Mouse (Mus musculus) cerebellum, adult 11-12 months (tissue): Measurements from ENCODE around the gene Rbpms2.
"Not testable (repeated sequence)": the region's sequence is repeated elsewhere in the genome, so short reads cannot be mapped to it uniquely, and the experiment has no call there.

Source experiments
- DNase-seq: peaks from one replicate; pipeline ENCODE4 v3.0.0; 2022

Rbpms2 gene

GRCm38 (mm10) chr9:65661493-65661892 lies 32.0 kb downstream of the Rbpms2 start:
- DNase-seq, result no peak

DNA sequence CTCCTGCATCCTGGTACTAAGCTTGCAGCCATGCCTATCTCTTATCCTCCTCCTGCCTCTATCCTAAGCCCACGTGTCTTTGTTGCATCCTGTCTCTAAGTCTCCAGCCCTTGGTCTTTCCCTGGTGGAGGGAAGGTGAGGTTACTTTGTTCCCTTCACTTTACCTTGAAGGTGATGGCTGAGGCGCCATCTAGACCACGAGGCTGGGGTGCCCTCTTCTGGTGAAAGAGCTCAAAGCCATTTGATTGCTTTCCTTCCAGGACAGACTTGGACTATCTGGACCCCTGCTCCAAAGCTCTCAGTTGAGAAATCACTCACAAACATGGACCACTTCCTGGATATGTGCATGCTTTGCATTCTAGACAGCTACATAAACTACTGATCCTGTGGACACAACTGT lies 34.7 kb downstream of the Rbpms2 start:
- DNase-seq, result no peak

GRCm38 (mm10) chr9:65666042-65666441 lies 36.6 kb downstream of the Rbpms2 start:
- DNase-seq, result peak; percentile 54

DNA sequence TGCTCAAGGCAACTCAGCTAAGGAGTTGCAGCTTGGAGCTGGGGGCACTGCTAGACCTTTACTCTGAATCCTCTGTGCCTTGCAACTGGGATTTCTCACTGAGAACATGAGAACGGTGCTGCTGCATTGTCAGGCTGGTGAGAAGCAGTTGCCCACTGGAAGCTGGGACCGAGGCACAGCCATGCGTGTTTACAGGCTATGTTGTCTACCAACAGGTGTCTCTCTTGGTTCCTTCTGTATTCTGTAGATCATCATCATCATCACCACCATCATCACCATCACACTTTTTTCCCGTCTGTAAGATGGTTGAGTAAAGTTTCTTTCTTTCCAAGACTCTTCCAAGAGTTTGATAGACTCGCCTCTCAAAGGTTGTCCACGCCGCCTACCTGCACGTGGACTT lies 38.3 kb downstream of the Rbpms2 start, which contains the start of gene Oaz2:
Oaz2 (plus strand) TSS at position 301 of the 400 bp plus-strand sequence.
- DNase-seq, result no peak

DNA sequence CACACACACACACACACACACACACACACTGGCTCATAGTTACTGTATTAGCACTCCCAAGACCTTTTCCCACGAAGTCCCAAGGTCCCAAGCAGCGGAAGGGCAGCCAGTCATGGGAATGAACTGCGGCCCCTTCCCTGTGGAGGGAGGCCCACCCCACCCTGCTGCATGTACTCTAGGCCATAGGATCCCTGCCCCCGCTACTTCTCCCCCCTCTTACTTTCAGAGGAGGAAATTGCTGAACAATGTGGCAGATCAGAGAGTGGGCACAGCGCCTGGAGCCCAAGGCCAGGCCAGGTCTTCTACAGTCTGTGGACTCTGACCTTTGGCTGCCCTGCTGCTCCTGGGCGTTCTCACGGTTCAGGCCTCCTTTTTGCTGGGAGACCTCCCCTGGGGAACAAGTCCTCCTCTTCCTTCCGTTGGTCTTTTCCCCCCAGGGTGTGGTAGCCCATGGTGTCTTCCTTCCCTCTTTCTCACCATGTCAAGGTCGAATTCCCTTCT lies 42.0 kb downstream of the Rbpms2 start:
- no peak for DNase-seq

DNA sequence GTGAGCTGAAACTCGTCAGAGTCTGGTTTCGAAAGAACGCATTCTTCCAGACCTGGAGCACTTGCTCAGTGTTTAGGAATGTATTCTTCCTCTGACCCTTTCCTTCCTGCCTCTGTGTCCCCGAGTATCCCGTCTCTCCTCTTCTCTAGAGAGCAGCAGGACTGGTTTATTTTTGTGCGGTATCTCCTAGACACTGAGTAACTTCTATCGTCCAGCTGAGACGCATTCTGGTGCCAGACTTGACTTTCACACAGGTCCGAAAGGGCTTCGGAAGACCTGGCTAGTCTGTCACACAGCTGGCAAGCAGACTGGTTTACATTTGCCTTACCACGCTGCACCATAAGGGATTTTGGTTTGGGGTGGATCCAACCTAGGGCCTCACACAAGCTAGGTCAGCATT lies 43.5 kb downstream of the Rbpms2 start:
- no peak for DNase-seq

DNA sequence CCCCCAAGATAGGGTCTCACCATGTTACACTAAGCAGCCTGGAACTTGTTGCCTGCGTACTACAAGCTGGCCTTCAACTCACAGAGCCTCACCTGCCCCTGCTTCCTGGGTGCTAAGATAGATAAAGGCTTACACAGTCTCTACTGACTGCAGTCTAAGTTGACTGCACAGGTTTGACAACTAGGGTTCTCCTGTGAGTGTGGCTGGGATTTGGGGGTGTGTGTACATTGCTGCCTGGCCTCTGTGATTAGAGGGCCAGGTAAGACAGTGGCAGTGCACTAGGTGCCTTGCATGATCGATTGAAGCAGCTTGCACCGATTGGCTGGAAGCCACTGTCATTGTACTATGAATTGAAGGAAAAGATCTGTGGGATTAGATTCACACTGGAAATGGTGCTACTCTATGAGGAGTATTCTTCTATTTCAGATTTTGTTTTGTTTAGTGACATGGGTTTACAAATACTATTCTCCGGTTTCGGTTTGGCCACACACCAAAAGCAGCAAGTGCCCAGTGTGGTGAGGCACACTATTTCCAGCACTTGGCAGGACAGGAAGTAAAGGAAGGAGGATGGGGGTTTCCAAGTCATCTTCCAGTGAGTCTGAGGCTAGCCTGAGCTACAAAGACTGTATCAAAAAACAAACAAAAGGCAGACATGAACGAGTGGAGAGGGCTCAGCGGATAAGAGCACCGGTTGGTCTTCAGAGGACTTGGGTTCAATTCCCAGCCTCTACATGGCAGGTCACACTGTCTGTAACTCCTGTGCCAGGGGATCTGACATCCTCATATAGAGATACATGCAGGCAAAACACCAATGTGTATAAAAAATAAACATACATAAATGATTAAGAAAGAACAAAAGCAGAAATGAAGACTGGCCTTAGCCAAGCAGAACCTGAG lies 46.3 kb downstream of the Rbpms2 start:
- DNase-seq, result peak; percentile 49

- peak; percentile 96 for DNase-seq
These were observed 47.1 kb downstream of the Rbpms2 start for GRCm38 (mm10) chr9:65676358-65677118.

DNA sequence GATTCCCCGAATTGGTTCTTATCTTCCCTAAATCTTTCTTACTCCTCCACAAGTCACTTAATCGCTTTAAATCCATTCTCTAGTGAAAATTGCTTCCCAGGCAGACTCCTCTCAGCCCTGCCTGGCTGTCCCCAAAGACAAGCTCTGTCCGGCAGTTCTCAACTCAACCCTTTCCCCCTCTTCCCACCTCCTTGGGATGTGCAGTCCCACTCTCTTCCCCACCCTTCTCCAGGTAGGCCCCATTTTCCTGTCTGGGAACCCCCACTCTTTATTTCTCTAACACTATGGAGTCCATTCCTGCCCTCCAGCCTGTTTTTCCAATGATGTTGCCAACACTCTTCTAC lies 47.6 kb downstream of the Rbpms2 start:
- no peak for DNase-seq

DNA sequence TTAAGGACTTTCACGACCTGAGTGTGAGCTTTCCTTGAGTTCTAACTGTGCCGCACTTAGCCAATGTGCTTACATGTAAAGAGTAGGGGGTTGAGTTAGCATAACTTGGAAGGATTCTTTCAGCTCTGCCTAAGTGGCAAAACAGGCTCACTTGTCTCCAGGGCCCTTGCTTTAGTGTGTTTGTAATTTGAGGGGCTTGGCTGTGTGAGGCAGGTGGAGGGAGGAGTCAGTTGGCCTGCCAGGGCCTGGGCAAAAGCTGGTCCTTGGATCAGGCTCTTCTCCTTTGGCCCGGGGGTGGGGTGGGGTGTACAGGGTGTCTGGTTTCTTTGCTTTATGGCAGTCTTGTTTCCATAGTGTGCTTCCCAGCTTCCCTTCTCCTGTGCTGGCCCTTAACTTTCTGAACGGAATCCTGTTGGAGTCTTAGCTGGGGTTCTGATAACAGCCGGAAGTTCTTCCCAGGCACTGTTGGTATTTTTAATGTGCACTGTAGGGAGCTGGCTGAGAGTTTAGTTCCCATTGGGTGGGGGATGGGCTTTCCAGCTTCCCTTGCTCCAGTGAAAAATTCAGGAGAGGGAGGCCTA lies 49.8 kb downstream of the Rbpms2 start:
- DNase-seq, result peak; percentile 42

GRCm38 (mm10) chr9:65680938-65681633 lies 51.6 kb downstream of the Rbpms2 start:
- DNase-seq, result no peak

DNA sequence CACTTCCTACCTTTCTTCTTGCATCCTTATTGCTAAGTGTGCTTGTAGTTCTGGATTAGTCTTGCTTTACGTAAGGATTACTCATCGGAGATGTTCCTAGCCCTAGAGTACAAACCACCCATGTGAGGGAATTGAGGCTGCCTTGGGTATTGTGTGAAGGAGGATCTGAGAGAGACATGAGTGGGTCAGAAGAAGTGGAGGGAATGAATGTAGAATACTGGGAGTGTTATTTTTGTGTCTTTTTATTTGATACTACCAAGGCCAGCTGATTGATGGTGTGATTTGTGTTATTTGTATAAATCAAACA lies 52.1 kb downstream of the Rbpms2 start:
- no peak for DNase-seq

- no peak for DNase-seq
These were observed 52.7 kb downstream of the Rbpms2 start for GRCm38 (mm10) chr9:65682183-65682582.

DNA sequence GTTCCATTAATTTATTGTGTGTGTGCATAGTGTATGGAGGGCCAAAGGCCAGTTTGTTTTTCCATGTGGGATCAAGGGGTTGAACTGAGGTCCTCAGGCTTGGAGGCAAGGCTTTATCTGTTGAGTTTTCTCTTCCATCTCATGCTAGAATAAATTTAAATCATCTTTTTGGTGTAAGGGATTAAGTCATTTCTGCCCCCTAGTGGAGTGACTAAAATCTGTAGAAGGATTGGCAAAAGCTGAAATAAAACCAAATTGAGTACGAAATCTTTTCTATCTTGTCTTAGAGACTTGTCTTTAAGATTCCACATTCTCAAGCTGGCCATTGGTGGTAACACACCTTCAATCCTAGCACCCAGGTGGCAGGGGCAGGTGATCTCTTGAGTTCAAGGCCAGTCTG lies 53.5 kb downstream of the Rbpms2 start:
- no peak for DNase-seq

- no peak for DNase-seq
These were observed 55.3 kb downstream of the Rbpms2 start for GRCm38 (mm10) chr9:65684704-65685103.

DNA sequence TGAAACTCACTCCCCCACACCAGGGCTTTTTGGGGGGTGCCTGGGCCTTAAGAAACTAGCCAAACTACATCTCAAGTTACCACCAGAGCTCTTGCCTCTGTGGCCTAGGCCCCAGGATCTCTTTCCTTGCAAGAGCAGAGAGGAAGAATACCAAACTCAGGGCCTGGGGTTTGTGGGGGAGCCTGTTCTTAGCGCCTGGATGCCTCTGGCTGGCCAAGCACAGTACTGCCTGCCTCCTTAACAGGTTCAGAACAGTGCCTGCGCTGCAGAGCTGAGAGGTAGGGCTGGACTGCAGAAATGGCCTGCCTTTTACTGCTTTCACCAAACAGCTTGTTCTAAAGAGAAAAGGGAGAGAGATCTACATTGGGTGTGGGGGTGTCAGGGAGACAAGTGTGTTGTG lies 60.4 kb downstream of the Rbpms2 start:
- not testable (repeated sequence) for DNase-seq

DNA sequence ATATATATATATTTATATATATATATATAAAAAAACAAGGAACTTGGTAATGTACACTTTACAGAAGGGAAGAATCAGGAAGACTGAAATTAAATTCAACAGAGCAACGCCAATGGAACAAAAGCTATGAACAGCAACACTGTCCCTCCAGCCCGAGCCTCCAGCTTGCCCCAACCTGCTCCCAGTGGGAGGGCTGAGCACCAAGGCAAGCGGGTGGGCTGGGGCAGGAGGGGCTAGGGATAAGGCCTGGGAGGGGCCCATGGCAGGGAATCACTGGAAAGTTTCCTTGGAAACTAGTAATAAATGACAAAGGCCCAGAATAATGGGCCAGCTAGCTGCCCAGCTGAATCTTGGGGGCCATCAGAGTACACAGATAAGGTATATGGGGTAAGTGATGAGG lies 63.0 kb downstream of the Rbpms2 start:
- DNase-seq, result no peak

DNA sequence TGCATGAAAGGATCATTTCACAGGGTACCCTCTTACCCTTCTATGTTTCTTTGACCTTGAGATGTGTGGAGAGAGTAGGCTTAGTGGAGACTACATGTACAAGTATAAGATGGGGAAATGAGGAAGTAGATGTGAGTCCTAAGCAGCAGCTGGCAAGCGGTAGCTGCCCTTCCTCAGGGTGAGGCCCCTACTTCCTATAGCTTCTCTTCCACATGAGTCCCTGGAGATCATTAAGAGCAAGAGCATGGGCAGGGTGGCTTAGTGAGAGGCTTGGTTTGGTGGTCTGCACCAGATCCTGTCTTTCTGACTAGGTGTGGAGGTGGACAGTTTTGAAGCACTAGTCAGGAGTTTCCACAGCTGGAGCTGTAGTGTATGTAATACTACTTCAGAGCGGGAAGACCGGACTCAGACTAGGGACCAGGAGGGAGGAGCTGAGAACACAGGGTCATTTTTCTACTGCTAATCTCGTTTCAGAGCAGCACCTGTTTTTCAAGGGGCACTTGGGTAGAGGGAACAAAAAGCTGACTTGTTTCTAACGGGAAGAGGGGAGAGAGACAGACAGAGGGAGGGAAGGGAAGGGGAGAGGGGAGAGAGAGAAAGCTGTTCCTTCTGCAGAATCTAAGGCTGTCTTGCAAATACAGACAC lies 63.6 kb downstream of the Rbpms2 start:
- no peak for DNase-seq

GRCm38 (mm10) chr9:65695646-65696045 lies 66.2 kb downstream of the Rbpms2 start:
- peak; percentile 54 for DNase-seq

GRCm38 (mm10) chr9:65696337-65696736 lies 66.9 kb downstream of the Rbpms2 start:
- peak; percentile 42 for DNase-seq

GRCm38 (mm10) chr9:65697356-65697755 lies 67.9 kb downstream of the Rbpms2 start:
- DNase-seq, result no peak

DNA sequence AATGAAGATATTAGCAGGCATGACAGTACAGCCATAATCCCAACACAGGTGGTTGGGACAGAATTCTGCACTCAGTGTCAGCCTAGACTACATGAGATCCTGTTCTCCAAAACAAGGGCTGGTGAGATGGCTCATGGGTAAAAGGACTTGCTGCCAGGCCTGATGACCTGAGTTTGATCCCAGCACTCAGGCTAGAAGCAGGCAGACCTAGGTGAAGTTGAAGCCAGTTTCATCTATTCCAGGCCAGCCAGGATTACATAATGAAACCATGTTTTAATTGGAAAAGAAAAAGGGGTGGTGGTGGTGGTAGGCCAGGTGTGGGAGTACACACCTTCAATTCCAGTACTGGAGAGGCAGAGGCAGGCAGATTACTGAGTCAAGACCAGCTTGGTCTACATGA lies 68.5 kb downstream of the Rbpms2 start:
- no peak for DNase-seq

DNA sequence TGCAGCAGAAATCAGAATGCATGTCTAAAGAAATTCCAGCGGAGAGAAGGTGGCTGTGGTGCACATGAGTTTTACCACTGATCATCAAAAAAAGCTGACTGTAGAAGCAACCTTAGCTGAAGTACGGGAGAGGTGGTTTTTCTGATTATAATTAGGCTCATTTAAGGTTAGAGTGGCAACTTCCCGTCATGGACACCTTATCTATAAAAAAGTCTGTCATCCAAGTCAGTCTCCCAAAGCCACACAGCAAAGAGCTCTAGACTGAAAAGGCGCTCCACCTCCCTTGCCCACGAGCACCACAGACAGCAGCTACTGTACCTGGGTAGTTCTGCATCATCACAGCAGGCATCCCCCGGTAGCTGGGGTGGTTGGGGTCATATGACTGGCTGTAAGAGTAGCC lies 71.1 kb downstream of the Rbpms2 start:
- no peak for DNase-seq
